Mouse (Mus musculus) megakaryocyte progenitor cell, adult 5-6 weeks (primary cell): Measurements from ENCODE around the gene E330017A01Rik. TPM values are rescaled to one million over a fixed set of nuclear protein-coding genes. Genes with fewer than 3 reads are reported as not detected.

ENCODE experiments used
- ATAC-seq: replicated peaks from 2 replicates; pipeline ENCODE4 v1.8.0; 2016; ENCODE audit warnings: mild to moderate bottlenecking, moderate TSS enrichment, inconsistent platforms; ENCODE audit not compliant: poor library complexity
- total RNA-seq, 2 experiments: library from RNA; stranded (forward) in 1 of 2; stranded (reverse) in 1 of 2; fragments of 157-497, 149-512 nt in 1 of 2; fragments of 200-1000 nt in 1 of 2; gene quantifications; 2 replicates each; pipeline versions ENCODE4 v1.2.3 to v1.2.4; 2015 to 2017

Gene E330017A01Rik
- total RNA-seq, 2 experiments from 2014 or later: not detected

DNA sequence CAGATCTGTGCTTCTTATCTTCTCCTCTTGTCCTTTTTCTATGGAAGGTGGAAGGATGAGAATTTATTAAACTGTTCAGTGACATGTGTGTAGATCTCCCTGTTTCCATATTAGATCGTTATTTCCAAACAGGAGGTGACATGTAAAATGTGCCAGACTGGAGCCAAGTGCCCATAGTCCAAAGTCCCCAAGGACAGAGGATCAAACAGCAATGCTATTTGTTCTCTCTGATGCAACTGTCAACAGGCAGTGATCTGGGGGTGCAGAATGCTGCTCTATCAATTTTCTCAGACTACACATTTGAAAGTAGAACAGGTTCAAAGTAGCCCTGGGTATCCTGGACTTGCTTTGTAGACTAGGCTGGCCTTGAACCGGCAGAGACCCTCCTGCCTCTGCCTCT lies 25.3 kb upstream of the E330017A01Rik start:
- no peak for ATAC-seq

DNA sequence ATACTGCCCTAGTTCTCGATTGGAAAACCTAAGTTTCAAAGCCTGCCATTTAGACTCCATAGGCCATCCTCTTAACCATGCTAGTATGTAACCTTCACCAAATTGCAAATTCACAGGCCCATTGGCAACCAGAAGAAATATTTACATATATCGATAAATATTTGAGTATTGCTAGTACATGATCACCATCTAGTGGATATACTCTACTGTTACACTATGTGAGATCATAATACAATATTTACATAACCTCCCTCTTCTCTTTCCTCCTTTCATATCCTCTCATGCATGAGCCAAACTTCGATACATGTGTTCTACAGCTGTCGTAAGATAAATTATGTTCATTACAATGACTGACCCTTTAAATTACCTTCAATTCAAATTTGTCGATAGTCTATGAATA lies 24.5 kb upstream of the E330017A01Rik start:
- peak; percentile 80 for ATAC-seq

DNA sequence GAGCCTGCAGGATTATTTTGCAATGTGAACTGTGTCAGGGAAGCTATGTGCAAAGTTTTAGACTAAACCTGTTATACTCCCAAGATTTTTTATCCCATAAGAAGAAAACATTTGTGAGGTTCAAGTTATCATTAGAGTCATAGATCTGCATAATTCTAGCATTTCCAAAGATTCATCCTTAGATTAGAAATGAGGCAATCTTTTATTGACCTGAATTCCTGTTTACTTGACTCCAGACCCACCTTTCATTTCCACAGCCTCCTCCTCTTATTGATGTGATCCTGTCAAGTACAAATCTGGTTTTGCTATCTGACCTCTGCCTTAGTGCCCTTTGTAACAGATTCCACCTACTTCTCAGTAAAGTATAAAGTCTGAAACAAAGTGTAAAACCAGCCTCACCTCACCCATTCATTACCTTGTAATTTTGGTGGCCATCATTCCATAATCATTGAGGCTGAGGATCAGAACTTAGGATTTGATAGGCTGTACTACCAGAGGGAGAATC lies 23.8 kb upstream of the E330017A01Rik start:
- ATAC-seq: no peak

- ATAC-seq: peak; percentile 91
These were observed 23.3 kb upstream of the E330017A01Rik start for GRCm38 (mm10) chr16:58661826-58662225.

DNA sequence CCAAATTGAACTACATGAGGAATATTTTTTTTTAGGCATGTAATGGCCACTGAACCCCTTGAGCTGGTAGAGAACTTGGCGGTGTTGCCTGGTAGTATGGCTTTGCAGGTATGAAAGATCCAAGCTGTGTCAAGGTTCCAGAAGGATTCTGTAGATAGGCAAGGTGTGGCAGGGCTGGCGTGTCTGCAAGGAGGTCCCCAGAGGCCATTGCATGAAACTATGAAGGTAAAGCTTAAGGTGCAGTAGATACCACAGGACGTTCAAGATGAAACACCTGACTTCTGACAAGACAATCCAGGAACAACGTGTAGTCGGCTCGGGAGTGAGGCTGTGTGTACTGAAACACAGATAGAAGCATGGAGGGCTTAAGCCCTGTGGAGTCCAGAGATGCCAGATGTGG lies 20.1 kb upstream of the E330017A01Rik start:
- ATAC-seq: no peak

DNA sequence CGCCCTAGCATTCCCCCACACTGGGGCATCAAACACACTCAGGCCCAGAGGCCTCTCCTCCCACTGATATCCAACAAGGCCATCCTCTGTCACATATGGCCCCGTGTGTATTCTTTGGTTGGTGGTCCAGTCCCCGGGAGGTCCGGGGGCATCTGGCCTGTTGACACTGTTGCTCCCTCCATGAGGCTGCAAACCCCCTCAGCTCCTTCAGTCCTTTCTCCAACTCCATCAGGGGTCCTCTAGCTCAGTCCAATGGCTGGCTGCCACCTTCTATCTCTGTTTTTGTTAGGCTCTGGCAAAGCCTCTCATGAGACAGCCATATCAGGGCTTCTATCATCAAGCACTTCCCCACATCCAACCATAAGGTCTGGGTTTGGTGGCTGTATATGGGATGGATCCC lies 18.0 kb upstream of the E330017A01Rik start:
- ATAC-seq: no peak

DNA sequence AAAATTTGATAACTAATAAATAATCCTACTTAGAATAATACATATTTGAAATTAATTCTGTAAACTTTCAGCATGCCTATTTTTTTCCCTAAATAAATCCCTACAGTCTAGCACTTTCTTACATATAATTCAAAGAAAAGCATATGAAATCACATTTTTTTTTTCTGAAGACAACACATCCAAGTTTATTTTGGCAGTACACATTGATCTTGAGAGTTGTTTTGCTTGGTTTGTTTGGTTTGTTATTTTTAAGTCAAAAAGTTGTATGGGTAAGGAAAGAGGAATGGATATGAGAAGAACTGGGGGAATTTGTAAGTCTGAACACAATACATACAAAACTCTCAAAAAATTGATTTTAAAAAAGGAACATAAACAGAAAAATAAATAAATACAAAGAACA lies 17.2 kb upstream of the E330017A01Rik start:
- ATAC-seq: no peak

GRCm38 (mm10) chr16:58649979-58650378 lies 11.4 kb upstream of the E330017A01Rik start:
- ATAC-seq: no peak

- peak; percentile 47 for ATAC-seq
These were observed 523 bp downstream of the E330017A01Rik start for GRCm38 (mm10) chr16:58638016-58638415.

- ATAC-seq: peak; percentile 83
These were observed 1.1 kb downstream of the E330017A01Rik start for GRCm38 (mm10) chr16:58637448-58637847.

DNA sequence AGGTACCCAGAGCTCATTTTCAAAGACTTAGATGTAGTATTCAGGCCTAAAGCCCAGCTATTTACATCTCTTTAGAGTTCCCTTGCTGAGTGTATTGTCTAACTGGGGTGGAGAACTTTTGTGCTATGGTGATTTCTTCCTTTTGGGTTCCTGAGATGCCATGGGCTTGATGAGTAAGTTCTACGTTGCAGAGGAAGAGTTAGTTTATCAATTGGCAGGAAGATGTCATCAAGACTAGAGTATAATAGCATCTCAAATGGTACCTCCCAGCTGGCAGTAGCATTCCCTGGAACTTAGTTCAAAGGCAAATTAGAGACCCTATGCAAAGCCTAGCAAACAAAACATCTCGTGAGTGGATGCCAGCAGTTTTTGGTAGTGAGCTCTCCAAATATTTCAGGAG lies 2.7 kb downstream of the E330017A01Rik start:
- no peak for ATAC-seq

GRCm38 (mm10) chr16:58629736-58630135 lies 8.8 kb downstream of the E330017A01Rik start:
- ATAC-seq: peak; percentile 17; the same call in 1 of the 2 replicates

GRCm38 (mm10) chr16:58628968-58629367 lies 9.6 kb downstream of the E330017A01Rik start:
- no peak for ATAC-seq

DNA sequence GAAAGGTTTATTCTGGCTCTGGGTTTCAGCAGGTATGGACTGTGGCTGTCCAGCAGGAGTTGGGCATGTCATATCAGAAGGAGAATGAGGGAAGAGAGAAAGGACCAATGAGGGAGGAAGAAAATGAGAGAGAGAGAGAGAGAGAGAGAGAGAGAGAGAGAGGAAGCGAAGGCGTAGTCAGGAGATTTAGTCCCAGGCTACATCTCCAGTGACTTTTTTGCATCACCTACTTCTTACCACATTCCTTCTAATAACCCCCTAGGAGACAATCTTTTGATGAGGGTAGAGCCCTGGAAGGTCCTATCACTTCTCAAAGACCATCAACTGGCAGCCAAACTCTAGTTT lies 10.2 kb downstream of the E330017A01Rik start:
- ATAC-seq: no peak

GRCm38 (mm10) chr16:58627597-58628335 lies 10.8 kb downstream of the E330017A01Rik start:
- peak; percentile 40; the same call in 1 of the 2 replicates for ATAC-seq

DNA sequence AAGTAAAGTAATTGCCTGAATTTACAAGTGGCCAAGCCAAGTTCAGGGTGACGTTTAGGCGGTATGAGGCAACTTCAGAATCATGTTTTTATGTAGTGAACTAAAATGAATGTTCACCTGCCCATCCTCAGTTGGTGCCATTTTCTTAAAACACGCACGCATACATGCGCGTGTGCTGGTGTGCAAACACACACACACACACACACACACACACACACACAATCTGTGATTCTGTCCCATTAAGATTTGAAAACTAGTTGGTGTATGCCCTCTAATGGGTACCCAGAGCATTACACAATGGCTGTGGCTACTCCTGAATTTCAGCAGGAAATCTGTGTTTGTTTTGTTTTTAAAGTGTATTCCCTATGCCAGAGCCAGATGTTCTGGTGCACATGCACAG lies 14.6 kb downstream of the E330017A01Rik start:
- peak; percentile 83 for ATAC-seq

- no peak for ATAC-seq
These were observed 15.4 kb downstream of the E330017A01Rik start for GRCm38 (mm10) chr16:58623114-58623513.

GRCm38 (mm10) chr16:58622377-58622776 lies 16.2 kb downstream of the E330017A01Rik start:
- ATAC-seq: no peak

GRCm38 (mm10) chr16:58617346-58617745 lies 21.2 kb downstream of the E330017A01Rik start:
- ATAC-seq: peak; percentile 88

- ATAC-seq: no peak
These were observed 21.7 kb downstream of the E330017A01Rik start, which contains the start of gene Gm813 for GRCm38 (mm10) chr16:58616878-58617277. Gene Gm813 (minus strand): TSS chr16:58616978.

GRCm38 (mm10) chr16:58612969-58613368 lies 25.6 kb downstream of the E330017A01Rik start:
- ATAC-seq: peak; percentile 50

GRCm38 (mm10) chr16:58607101-58607500 lies 31.4 kb downstream of the E330017A01Rik start:
- ATAC-seq: no peak

DNA sequence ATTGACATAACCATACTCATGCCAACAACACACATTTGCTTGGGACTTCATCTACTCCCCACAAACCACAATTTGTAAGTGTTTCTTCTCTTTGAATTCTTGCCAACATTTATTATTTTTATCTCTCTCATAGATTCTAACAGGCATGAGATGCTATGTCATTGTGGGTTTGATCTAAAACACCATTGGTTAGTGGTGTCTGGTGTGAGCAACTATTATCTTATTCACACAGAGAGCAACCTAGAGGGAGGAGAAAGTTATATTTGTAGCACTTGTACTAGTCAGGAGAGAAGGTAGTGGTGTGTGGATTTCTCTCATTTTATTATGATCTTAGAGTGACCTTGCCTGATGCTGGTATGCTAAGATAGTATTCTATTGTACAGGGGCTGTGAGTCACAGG lies 33.9 kb downstream of the E330017A01Rik start:
- peak; percentile 95 for ATAC-seq
